Mouse (Mus musculus) neural tube, embryonic 10.5 days (tissue): ENCODE measurements at regions not wholly inside any gene's neighbourhood (a gene's known extent, or its start where the extent isn't known, plus 50 kb on each side); places are given as distances from the start of the nearest gene placed in this dataset.

ENCODE experiments used
- DNase-seq: peaks from one replicate; pipeline ENCODE4 v3.0.0-alpha.2; 2017; ENCODE audit warnings: low spot score; ENCODE audit errors: extremely low spot score

- no peak for DNase-seq
These were observed 279.4 kb downstream of the Actr3 start for GRCm38 (mm10) chr1:125156093-125156492.

- no peak for DNase-seq
These were observed 285.7 kb downstream of the Actr3 start for GRCm38 (mm10) chr1:125149817-125150216.

- DNase-seq, result no peak
These were observed 311.7 kb downstream of the Actr3 start for GRCm38 (mm10) chr1:125123861-125124260.

- DNase-seq, result no peak
These were observed 334.9 kb downstream of the Actr3 start for GRCm38 (mm10) chr1:125100596-125100995.

- DNase-seq, result no peak
These were observed 350.6 kb downstream of the Actr3 start for GRCm38 (mm10) chr1:125084906-125085305.

- no peak for DNase-seq
These were observed 395.8 kb downstream of the Actr3 start for GRCm38 (mm10) chr1:125039572-125040326.

- DNase-seq, result no peak
These were observed 422.2 kb downstream of the Actr3 start for GRCm38 (mm10) chr1:125013301-125013700.

- DNase-seq, result no peak
These were observed 423.6 kb downstream of the Actr3 start for GRCm38 (mm10) chr1:125011893-125012292.

GRCm38 (mm10) chr1:124997577-124997976, 437.9 kb downstream of the Actr3 start:
- no peak for DNase-seq

- no peak for DNase-seq
These were observed 484.7 kb downstream of the Actr3 start for GRCm38 (mm10) chr1:124950849-124951248.

GRCm38 (mm10) chr1:124904373-124904772, 531.2 kb downstream of the Actr3 start:
- DNase-seq, result no peak

- DNase-seq, result no peak
These were observed 564.4 kb downstream of the Actr3 start for GRCm38 (mm10) chr1:124871148-124871547.

GRCm38 (mm10) chr1:124866248-124866647, 569.3 kb downstream of the Actr3 start:
- DNase-seq, result no peak

- peak; percentile 29 for DNase-seq
These were observed 589.8 kb downstream of the Actr3 start for GRCm38 (mm10) chr1:124845681-124846080.

- no peak for DNase-seq
These were observed 609.8 kb downstream of the Actr3 start for GRCm38 (mm10) chr1:124825717-124826116.

GRCm38 (mm10) chr1:124793026-124793425, 642.5 kb downstream of the Actr3 start:
- DNase-seq, result no peak

GRCm38 (mm10) chr1:124790646-124791045, 644.9 kb downstream of the Actr3 start:
- no peak for DNase-seq

- no peak for DNase-seq
These were observed 645.4 kb downstream of the Actr3 start for GRCm38 (mm10) chr1:124790130-124790529.

- no peak for DNase-seq
These were observed 652.5 kb downstream of the Actr3 start for GRCm38 (mm10) chr1:124783066-124783465.

GRCm38 (mm10) chr1:124777685-124778084, 657.8 kb downstream of the Actr3 start:
- DNase-seq, result no peak

GRCm38 (mm10) chr1:124756721-124757120, 678.8 kb downstream of the Actr3 start:
- DNase-seq, result no peak

GRCm38 (mm10) chr1:124739777-124740176, 694.4 kb upstream of the Dpp10 start:
- no peak for DNase-seq

- no peak for DNase-seq
These were observed 685.0 kb upstream of the Dpp10 start for GRCm38 (mm10) chr1:124730364-124730763.
